Mouse (Mus musculus): ENCODE results near the gene Snf8. TPM values are rescaled to one million over a fixed set of nuclear protein-coding genes. Genes with fewer than 3 reads are reported as not detected.

Gene Snf8
- total RNA-seq, 1 experiment from 2014 or later, result 41.2 TPM

GRCm38 (mm10) chr11:96070353-96070752 lies 35.7 kb downstream of the Snf8 start:
- no peak for ATAC-seq (replicated peaks; ENCODE audit: low read depth, poor library complexity, severe bottlenecking)

DNA sequence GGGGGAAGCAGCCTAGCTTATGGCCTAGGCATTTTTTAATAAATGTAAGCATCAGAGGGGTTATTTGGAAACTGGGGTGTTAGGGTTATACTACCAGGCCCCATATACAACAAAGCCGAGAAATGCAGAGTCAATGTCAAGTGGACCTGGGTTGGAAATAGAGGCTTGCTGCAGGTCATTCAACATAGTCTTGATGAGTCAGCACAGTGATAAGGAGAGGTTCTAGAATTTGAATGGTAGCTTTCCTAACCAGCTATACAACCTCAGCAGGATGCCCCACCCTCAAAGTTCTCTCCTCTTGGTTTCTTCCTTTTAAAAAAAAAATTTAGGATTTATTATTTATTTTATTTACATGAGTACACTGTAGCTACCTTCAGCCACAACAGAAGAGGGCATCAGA lies 36.3 kb downstream of the Snf8 start:
- ATAC-seq (replicated peaks; ENCODE audit: low read depth, poor library complexity, severe bottlenecking), result no peak

- no peak for ATAC-seq (replicated peaks; ENCODE audit: low read depth, poor library complexity, severe bottlenecking)
Measured at GRCm38 (mm10) chr11:96073295-96073993, 38.8 kb downstream of the Snf8 start.

DNA sequence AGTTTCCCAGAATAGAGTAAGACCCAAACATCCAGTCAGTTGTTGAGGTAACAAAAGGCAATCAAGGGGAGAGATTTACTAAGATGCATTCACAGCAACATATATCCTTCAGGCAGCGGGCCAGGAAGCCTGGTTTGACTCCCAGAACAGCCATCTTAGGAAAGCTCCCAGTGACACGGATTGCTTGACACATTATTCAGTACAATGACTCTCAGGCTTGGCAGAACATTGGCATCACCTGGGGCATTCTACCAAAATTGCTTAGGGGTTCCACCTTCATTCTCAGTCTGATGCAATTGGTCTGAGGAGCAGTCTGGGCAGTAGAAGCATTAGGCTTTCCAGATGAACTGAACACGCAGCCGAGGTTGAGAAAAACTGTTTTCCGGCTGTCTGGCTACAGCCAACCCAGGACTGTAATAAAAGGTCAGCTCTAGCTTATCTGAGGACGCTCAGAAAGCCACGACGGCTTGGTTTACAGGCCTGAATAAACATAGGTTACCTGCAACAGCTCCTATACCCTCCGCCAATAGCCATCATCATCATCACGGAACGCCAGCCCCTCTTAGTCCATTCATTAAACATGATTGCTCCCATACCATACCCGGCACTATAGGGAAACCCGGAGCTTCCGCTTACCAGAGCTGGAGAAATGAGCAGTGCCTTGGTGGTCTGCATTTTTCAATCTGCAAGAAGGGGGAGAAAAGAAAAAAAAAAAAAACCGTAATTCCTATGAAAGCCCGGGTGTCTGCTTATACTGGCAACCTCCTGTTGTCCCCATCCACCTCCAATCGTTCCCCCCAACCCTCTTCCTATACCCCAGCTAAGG lies 39.9 kb downstream of the Snf8 start:
- ATAC-seq (replicated peaks; ENCODE audit: low read depth, poor library complexity, severe bottlenecking), result no peak

DNA sequence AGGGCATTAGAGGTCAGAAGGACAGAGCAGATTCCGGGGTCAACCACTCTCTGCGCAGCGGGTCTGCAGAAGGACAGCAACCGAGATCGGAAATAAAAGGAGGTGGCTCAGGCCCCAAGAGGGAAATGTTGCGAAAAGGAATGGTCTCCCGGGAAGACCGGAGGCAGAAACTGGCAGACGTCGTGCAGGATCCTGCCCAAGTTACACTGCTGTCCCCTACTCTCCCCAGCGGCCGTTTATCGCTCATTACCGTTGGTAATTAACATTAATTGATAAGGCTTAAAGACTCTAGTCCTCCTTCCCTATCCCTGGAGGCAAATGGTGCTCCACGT lies 40.5 kb downstream of the Snf8 start:
- peak; percentile 5; the same call in 1 of the 2 replicates for ATAC-seq (replicated peaks; ENCODE audit: low read depth, poor library complexity, severe bottlenecking)

GRCm38 (mm10) chr11:96075509-96076220 lies 41.0 kb downstream of the Snf8 start, which contains the start of gene Atp5g1:
Gene Atp5g1, minus strand, starts transcription at chr11:96075670.
- peak; percentile 94 for ATAC-seq (replicated peaks; ENCODE audit: low read depth, poor library complexity, severe bottlenecking)

- ATAC-seq (replicated peaks; ENCODE audit: low read depth, poor library complexity, severe bottlenecking), result no peak
Measured at GRCm38 (mm10) chr11:96076221-96077105, 41.8 kb downstream of the Snf8 start.

DNA sequence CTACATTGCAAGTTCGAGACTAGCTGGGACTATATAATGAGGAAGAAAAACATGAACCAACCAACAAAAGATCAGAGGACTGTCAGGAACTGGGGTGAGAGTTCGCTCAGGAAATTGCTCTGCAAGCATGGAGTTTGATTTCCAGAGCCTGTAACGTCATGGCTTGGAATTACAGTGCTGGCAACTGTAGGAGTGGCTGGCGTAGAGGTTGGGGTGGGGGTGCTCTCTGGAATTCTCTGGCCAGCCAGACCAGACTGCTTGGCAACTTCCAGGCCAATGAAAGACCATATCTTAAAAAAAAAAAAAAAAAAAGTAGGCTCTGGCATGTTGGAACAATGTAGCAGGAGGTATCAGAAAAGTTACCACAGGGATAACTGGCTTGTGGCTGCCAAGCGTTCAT lies 46.1 kb downstream of the Snf8 start:
- no peak for ATAC-seq (replicated peaks; ENCODE audit: low read depth, poor library complexity, severe bottlenecking)

DNA sequence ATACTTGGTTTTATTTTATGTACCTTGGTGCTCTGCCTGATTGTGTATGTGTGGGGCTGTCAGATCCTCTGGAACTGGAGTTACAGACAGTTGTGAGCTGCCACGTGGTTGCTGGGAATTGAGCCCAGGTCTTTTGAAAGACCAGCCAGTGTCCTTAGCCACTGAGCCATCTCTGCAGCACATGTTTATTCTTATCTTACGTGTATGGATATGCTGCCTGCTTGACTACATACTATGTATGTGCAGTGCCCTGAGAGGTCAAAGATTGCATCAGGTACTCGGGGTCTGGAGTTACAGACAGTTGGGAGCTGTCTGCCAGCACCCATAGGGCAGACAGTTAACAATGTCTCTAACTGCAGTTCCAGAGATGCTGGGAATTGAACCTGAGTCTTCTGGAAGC lies 48.0 kb downstream of the Snf8 start:
- no peak for ATAC-seq (replicated peaks; ENCODE audit: low read depth, poor library complexity, severe bottlenecking)

DNA sequence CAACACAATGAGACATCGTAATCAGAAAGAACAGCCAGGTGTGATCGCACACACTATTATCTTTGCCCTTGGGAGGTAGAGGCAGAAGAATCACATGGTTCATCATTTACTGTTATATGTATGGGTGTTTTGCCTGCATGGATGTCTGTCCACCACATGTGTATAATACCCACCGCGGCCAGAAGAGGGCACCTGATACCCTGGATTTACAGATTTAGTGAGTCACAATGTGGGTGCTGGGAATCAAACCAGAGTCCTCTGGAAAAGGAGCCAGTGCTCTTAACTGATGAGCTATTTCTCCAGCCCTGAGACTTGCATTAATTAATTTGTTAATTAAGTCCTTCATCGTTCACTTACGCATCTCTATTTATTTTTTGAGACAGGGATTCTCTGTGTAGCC lies 53.3 kb downstream of the Snf8 start:
- ATAC-seq (replicated peaks; ENCODE audit: low read depth, poor library complexity, severe bottlenecking), result no peak

DNA sequence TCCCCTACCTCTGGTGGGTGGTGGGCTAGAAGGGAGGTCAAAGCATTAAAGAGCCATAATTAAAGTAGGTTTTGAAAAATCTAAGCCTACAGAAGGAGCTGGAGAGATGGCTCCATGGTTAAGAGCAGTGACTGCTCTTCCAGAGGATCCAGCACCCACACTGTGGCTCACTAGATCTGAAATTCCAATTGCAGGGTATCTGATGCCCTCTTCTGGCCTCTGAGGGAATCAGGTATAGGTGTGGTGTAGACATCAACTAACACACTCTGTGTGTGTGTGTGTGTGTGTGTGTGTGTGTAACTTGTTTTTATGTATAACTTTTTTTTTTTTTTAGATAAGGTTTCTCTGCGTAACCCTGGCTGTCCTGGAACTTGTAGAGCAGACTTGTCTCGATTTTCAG lies 56.4 kb downstream of the Snf8 start:
- no peak for ATAC-seq (replicated peaks; ENCODE audit: low read depth, poor library complexity, severe bottlenecking)

- no peak for ATAC-seq (replicated peaks; ENCODE audit: low read depth, poor library complexity, severe bottlenecking)
Measured at GRCm38 (mm10) chr11:96092674-96093291, 58.1 kb downstream of the Snf8 start.

DNA sequence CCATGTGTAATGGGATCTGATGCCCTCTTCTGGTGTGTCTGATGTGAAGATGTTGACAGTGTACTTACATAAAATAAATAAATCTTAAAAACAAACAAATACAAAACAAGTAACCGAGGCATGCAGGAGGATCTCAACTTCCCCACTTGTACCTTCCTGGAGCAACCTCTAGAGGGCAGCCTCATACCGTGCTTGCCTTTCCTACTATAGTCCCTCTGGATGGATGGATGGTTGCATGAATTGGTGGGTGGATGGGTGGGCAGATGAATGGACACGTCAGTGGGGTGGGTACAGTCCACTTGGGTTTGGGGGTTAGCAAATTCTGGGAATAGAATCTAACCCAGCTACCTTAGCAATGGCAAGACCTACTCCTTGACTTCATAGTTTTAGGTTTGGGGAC lies 58.7 kb downstream of the Snf8 start:
- ATAC-seq (replicated peaks; ENCODE audit: low read depth, poor library complexity, severe bottlenecking), result peak; percentile 77

Other genes with a start within 250 kb of the Snf8 start
- 0.37 and 1.4 TPM in 2 replicates for gene Phospho1, start 210.4 kb upstream of the Snf8 start, total RNA-seq (2017)
- 2.6 and 10.2 TPM in 2 replicates for gene Gngt2, start 197.7 kb upstream of the Snf8 start, total RNA-seq (2017)
- 5.9 TPM in 2 replicates for gene Abi3, start 192.4 kb upstream of the Snf8 start, total RNA-seq (2017)
- gene B4galnt2, start 120.0 kb upstream of the Snf8 start, total RNA-seq (2017), result not detected in 2 replicates
- not detected in 2 replicates for gene Igf2bp1, start 28.9 kb upstream of the Snf8 start, total RNA-seq (2017)
- gene Gip, start 10.3 kb upstream of the Snf8 start, total RNA-seq (2017), result not detected in 2 replicates
- 12.0 and 20.1 TPM in 2 replicates for gene Ube2z, start 30.5 kb downstream of the Snf8 start, total RNA-seq (2017)
- gene Atp5g1, start 40.8 kb downstream of the Snf8 start, total RNA-seq (2017), result 110 and 145 TPM in 2 replicates
- gene Calcoco2, start 77.1 kb downstream of the Snf8 start, total RNA-seq (2017), result not detected in 2 replicates
- not detected in 2 replicates for gene Ttll6, start 98.9 kb downstream of the Snf8 start, total RNA-seq (2017)
- not detected in 2 replicates for gene Hoxb13, start 159.4 kb downstream of the Snf8 start, total RNA-seq (2017)
- not detected in 2 replicates for gene Hoxb9, start 236.6 kb downstream of the Snf8 start, total RNA-seq (2017)
- not detected in 2 replicates for gene Hoxb8, start 247.0 kb downstream of the Snf8 start, total RNA-seq (2017)